Mouse (Mus musculus) spleen, adult 2 months (tissue): ENCODE data around the gene Pxmp4. TPM values are rescaled to one million over a fixed set of nuclear protein-coding genes. Genes with fewer than 3 reads are reported as not detected.
A peak's percentile ranks its signal among the peaks of the same experiment; 100 is the strongest.

Source experiments
- DNase-seq, 2 experiments: peaks; one replicate each; pipeline versions ENCODE4 v3.0.0 to v3.0.0-alpha.2; 2012 to 2021; ENCODE audit warnings: low spot score in 2 of 2, low read depth in 1 of 2
- H3K27ac ChIP-seq: fragments of 200-500 bp; 2 replicates; pipeline ENCODE4 v1.5.1; 2012; ENCODE audit warnings: low read length, inconsistent platforms; ENCODE audit not compliant: insufficient read depth
- H3K27me3 ChIP-seq: fragments of 200-500 bp; 2 replicates; pipeline ENCODE4 v1.6.1; 2012; ENCODE audit warnings: mild to moderate bottlenecking, moderate library complexity, low read length, inconsistent platforms; ENCODE audit not compliant: control insufficient read depth, insufficient read depth
- H3K36me3 ChIP-seq: fragments of 200-500 bp; 2 replicates; pipeline ENCODE4 v1.6.1; 2012; ENCODE audit warnings: mild to moderate bottlenecking, low read length, inconsistent platforms; ENCODE audit not compliant: control insufficient read depth, insufficient read depth
- H3K4me1 ChIP-seq: fragments of 200-500 bp; 2 replicates; pipeline ENCODE4 v1.6.1; 2011; ENCODE audit warnings: inconsistent platforms; ENCODE audit not compliant: control insufficient read depth, insufficient read depth, insufficient read length
- H3K4me3 ChIP-seq: fragments of 200-500 bp; 2 replicates; pipeline ENCODE4 v1.5.1; 2011; ENCODE audit warnings: mild to moderate bottlenecking, inconsistent platforms; ENCODE audit not compliant: insufficient read depth, insufficient read length; ENCODE audit errors: extremely low read depth
- CTCF ChIP-seq: fragments of 200-500 bp; IDR thresholded peaks from 2 replicates; pipeline ENCODE4 v1.5.1; 2011; ENCODE audit warnings: mild to moderate bottlenecking, inconsistent platforms; ENCODE audit not compliant: insufficient read depth, insufficient read length, insufficient replicate concordance; ENCODE audit errors: extremely low read depth
- POLR2A ChIP-seq: fragments of 200-500 bp; IDR thresholded peaks from 2 replicates; pipeline ENCODE4 v1.6.1; 2011; ENCODE audit warnings: low read depth, low read length, inconsistent platforms
- WGBS: fragments of 180-500 bp; shearing (Covaris S2); methylation state at CpG from one replicate; pipeline ENCODE4 v1.1.7; 2018; 5-methylcytosine and 5-hydroxymethylcytosine counted together
- polyA plus RNA-seq: library from polyadenylated mRNA; depleted of rRNA; stranded (reverse); fragments of >200 nt; gene quantifications from 2 replicates; pipeline ENCODE4 v1.2.3, GENCODE M21; 2012

Pxmp4 gene
- polyA plus RNA-seq, 1 experiment: 14.6 TPM

DNA sequence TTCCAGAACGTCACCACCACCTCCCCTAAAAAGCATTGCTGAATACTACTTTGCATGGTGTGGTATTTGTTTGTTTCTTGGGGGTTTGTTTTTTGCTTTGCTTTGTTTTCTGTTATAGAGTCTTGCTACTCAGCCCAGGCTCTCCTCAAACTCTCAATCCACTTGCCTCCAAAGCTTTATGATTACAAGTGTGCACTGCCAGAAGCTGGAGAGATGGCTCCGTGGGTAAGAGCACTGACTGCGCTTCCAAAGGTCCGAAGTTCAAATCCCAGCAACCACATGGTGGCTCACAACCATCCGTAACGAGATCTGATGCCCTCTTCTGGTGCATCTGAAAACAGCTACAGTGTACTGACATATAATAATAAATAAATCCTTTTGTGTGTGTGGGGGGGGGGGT lies 2.9 kb downstream of the Pxmp4 start:
- no peak overlapping the region for H3K27ac ChIP-seq
- WGBS: 89% methylated on average over 6 of the region's 6 CpGs

DNA sequence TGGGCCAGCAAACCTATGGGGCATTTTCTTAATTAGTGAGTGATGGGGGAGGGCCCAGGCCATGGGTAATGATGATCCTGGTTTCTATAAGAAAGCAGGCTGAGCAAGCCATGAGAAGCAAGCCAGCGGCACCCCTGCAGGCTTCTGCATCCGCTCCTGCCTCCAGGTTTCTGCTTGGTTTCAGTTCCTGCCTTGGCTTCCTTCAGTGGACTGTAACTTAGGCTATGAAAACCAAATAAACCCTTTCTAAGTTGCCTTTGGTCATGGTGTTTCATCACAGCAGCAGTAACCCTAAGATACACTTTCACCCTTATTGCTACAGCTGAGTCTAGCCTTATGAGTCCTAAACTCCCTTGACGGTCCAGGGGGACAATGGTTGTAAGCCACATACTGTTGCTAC lies 6.1 kb downstream of the Pxmp4 start:
- DNase-seq: peak in 1 of 2 experiments; percentile 17
- TF ChIP-seq CTCF (no peak), POLR2A (no peak)
- Histone ChIP-seq H3K4me1 (peaks cover 2% of the 10 kb centered on the region; the same call in 1 of the 2 replicates), H3K27ac (no peak overlapping the region), H3K27me3 (no peaks in the 10 kb centered on the region), H3K36me3 (peaks cover 4% of the 10 kb centered on the region; the same call in 1 of the 2 replicates), H3K4me3 (no peak overlapping the region)
- 60% methylated on average over 3 of the region's 3 CpGs for WGBS

More for the DNA sequence above, 2.9 kb downstream of the Pxmp4 start:
- Histone ChIP-seq H3K27me3 (no peaks in the 10 kb centered on the region), H3K36me3 (peaks cover 4% of the 10 kb centered on the region; the same call in 1 of the 2 replicates), H3K4me1 (peaks cover 7% of the 10 kb centered on the region; the same call in 1 of the 2 replicates), H3K4me3 (no peak overlapping the region)
- TF ChIP-seq CTCF (no peak), POLR2A (no peak)
- DNase-seq: no peak

DNA sequence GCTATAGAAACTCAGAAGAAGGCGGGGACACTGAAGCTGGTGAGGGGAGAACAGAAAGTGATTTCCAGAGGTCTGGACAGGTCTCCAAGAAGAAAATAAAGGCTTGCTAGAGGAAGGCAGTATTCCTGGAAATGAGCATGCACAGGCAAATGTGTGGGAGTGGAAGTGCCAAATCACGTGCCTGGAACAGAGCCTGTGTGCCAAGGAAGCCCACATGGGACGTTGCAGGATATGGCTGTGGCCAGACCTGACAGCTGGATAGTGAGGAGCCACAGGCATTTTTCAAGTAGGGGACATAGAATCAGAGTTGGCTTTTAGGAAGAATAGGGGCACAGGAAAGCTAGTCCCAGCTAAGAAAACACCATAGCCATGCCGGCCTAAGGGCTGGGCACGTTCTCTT lies 7.7 kb downstream of the Pxmp4 start:
- H3K4me3 ChIP-seq: no peak overlapping the region
- TF ChIP-seq CTCF (no peak), POLR2A (no peak)
- no peak for DNase-seq
- H3K27me3 ChIP-seq: no peaks in the 10 kb centered on the region
- H3K4me1 ChIP-seq: peaks cover 2% of the 10 kb centered on the region; the same call in 1 of the 2 replicates
- 83% methylated on average over 5 of the region's 5 CpGs for WGBS
- no peak overlapping the region for H3K27ac ChIP-seq
- H3K36me3 ChIP-seq: peaks cover 4% of the 10 kb centered on the region; the same call in 1 of the 2 replicates

DNA sequence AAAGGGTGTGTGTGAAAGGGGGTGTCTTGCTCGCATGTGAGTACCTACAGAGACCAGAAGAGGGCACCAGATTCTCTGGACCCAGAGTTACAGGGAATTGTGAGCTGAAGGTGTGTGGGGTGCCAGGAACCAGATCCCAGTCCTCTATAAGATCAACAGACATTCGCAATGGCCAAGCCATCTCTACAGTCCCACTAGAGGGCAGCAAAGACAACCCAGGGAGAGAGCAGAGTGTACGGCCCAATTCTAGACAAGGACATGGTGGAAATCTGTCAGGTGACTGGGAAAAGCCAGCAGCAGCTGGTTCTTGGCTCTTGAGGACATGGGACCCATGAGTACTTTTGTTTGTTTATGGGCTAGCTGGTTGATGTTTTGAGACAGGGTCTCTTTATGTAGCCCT lies 10.5 kb downstream of the Pxmp4 start:
- TF ChIP-seq POLR2A (no peak), CTCF (peak; percentile 67; the same call in 1 of the 2 replicates)
- Histone ChIP-seq H3K4me1 (peaks cover 2% of the 10 kb centered on the region; the same call in 1 of the 2 replicates), H3K4me3 (no peak overlapping the region), H3K36me3 (peaks cover 4% of the 10 kb centered on the region; the same call in 1 of the 2 replicates), H3K27ac (no peak overlapping the region), H3K27me3 (no peaks in the 10 kb centered on the region)
- WGBS: 67% methylated on average over 3 of the region's 3 CpGs
- peak; percentile 25 to 56 for DNase-seq

DNA sequence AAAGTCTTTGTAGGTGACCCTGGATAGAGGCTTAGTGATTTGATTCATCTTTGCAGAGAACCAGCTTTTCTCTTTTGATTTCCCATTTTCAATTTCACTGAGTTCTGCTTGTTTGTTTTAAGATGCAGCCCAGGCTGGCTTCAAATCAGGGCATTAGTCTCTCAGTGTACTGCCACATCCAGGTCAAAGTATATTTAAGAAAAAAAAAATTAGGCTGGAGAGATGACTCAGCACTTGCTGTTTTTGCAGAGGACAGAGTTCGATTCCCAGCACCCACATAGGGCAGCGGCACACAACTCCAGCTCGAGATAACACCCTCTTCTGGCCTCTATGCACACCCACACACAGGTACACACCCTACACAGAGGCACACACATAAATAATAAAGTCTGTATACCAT lies 12.3 kb downstream of the Pxmp4 start:
- 91% methylated on average over 3 of the region's 3 CpGs for WGBS
- H3K27me3 ChIP-seq: no peaks in the 10 kb centered on the region
- no peak overlapping the region for H3K4me3 ChIP-seq
- H3K27ac ChIP-seq: no peak overlapping the region
- H3K4me1 ChIP-seq: no peaks in the 10 kb centered on the region
- peaks cover 10% of the 10 kb centered on the region for H3K36me3 ChIP-seq
- DNase-seq: no peak
- TF ChIP-seq POLR2A (no peak), CTCF (no peak)

DNA sequence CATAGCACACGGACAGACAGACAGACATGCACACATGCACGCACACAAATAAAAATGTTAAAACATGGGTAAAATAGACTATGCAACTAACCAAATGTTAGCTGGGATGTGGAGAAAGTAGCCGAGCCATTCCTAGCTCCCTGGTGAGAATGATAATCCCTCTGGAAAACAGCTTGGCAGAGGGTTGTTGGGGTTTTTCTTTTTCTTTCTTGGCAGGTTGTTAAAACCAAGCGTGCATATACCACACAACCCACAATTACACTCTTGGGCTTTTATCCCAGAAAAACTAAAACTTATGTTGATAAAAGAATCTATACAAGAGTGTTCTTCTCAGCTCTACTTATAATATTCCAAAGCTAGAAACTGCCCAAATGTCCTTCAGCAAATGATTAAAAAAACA lies 14.5 kb downstream of the Pxmp4 start:
- H3K27me3 ChIP-seq: no peaks in the 10 kb centered on the region
- WGBS: 95% methylated on average over 4 of the region's 4 CpGs
- no peak for DNase-seq
- TF ChIP-seq CTCF: no peak
- TF ChIP-seq POLR2A: no peak
- no peaks in the 10 kb centered on the region for H3K4me1 ChIP-seq
- H3K4me3 ChIP-seq: no peak overlapping the region
- H3K27ac ChIP-seq: no peak overlapping the region
- peaks cover 7% of the 10 kb centered on the region for H3K36me3 ChIP-seq

DNA sequence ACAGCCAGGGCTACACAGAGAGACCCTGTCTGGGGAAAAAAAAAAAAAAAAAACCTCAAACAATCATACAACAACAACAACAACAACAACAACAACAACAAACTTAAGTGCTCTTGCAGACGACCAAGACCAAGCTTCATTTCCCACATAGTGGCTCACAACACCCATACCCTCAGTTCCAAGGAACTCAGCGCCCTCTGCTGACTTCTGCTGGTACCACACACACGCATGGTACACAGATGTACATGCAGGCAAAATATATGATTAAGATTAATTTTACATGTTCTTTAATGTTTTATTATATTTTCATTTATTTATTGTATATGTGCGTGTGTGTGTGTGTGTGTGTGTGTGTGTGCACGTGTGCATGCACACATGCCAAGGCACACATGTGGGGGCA lies 17.1 kb downstream of the Pxmp4 start:
- Histone ChIP-seq H3K27ac (no peak overlapping the region), H3K4me3 (no peak overlapping the region), H3K36me3 (peaks cover 7% of the 10 kb centered on the region), H3K4me1 (no peaks in the 10 kb centered on the region), H3K27me3 (no peaks in the 10 kb centered on the region)
- DNase-seq: peak in 1 of 2 experiments; percentile 16
- 84% methylated on average over 5 of the region's 5 CpGs for WGBS
- TF ChIP-seq CTCF: peak; percentile 26; the same call in 1 of the 2 replicates
- no peak for TF ChIP-seq POLR2A
